ENCODE assay signal across 7 mouse cellular contexts in the genomic region with DNA sequence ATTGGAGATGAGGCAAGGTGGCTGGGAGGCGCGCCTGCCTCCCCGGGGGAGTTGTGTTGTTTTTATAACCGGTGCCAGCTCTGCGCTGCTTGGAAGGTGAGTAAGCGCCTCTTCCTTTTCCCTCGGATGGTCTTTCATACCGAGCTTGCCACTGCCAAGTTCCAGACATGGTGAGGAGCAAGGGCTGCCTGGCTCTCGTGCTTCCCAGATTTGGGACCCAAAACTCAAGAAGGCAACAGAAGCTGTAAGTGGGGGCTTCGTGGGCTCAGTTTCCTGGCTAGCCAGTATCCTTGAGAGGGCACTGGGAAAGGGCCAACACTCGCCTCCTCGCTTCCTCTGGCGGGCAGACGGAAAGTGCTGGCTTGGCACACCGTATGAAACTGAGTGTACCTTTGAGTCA.
DNase-seq lines count a peak whose midpoint lies in the region.

No protein-coding gene starts in this region.

- intact Hi-C loops in heart, postnatal 14 days (cut with DNase I): no loop called here

- DNase-seq in urinary bladder, postnatal 14 days (ENCODE audit: low spot score): peak; percentile 35
- no peak for DNase-seq in urinary bladder, postnatal 10 days (ENCODE audit: low spot score)
- peak; percentile 39 for DNase-seq in cerebellum, adult 9-11 months
- peak; percentile 28 to 31 for DNase-seq in heart, postnatal 14 days
- peak; percentile 45 for DNase-seq in lung, postnatal 14 days
- DNase-seq in thymus, postnatal 25 days: no peak
- no peak for DNase-seq in B cell, adult 2 months

Comparison
In these comparisons a context has a peak if more than half of its experiments do, and no peak if none do; other contexts are left out.
1. DNase-seq: peak in urinary bladder, postnatal 14 days (single experiment), cerebellum, adult 9-11 months (single experiment), heart, postnatal 14 days (2 of 2) and lung, postnatal 14 days (single experiment); none in urinary bladder, postnatal 10 days (single experiment), thymus, postnatal 25 days (single experiment) and B cell, adult 2 months (0 of 2).